Mouse (Mus musculus): ENCODE measurements around the gene Arl4c.

The Arl4c gene

GRCm38 (mm10) chr1:88701870-88702661 is at the start of gene Arl4c:
Gene Arl4c (minus strand): TSS chr1:88702221.
- peak; percentile 86 for DNase-seq

- no peak for DNase-seq
Observed at GRCm38 (mm10) chr1:88751332-88751731, 49.3 kb upstream of the Arl4c start.

- DNase-seq, result no peak
Observed at GRCm38 (mm10) chr1:88750576-88750975, 48.6 kb upstream of the Arl4c start.

- DNase-seq, result peak; percentile 29
Observed at GRCm38 (mm10) chr1:88750126-88750525, 48.1 kb upstream of the Arl4c start.

GRCm38 (mm10) chr1:88749106-88749505 is 47.1 kb upstream of the Arl4c start:
- DNase-seq, result no peak

DNA sequence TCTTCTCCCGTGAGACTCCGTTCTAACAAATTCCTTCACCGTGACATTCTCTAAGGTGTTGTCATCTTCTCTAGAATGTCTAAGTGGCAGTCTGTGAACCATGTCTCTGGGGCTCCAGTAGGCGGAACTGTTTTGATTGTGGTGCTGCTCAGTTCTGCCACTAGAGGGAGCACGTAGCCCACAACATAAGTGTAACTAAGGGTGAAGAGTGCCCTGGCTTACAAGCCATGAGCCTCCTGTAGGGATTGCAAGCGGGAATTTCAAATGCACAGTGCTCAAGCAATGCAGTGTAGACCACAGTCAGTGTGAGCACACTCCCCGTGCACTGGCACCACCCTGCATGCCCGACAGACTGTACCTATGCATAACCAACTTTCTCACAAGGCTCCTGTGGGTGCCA is 43.2 kb upstream of the Arl4c start:
- DNase-seq, result peak; percentile 84

- no peak for DNase-seq
Observed at GRCm38 (mm10) chr1:88744261-88744660, 42.2 kb upstream of the Arl4c start.

- DNase-seq, result peak; percentile 50
Observed at GRCm38 (mm10) chr1:88742372-88742771, 40.4 kb upstream of the Arl4c start.

DNA sequence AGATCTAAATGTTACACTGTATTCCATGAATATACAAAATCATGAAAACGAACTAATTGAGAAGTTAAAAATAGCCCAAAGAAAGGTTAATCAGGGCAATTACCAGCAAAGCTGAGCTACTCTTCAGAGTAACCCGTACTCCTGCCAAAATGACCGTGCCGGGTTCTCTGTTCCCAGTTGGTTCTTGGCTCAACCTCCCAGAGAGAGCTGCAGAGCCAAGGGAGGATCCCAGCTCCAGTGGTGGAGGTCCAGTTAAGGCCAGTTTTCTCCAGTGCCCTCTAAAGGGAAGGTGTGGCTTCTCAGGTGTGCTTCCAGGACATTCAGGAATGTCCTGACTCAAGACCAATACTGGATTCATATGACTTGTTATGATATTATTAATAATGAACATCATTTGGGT is 37.5 kb upstream of the Arl4c start:
- no peak for DNase-seq

GRCm38 (mm10) chr1:88738931-88739330 is 36.9 kb upstream of the Arl4c start:
- no peak for DNase-seq

GRCm38 (mm10) chr1:88729496-88729895 is 27.5 kb upstream of the Arl4c start:
- no peak for DNase-seq

DNA sequence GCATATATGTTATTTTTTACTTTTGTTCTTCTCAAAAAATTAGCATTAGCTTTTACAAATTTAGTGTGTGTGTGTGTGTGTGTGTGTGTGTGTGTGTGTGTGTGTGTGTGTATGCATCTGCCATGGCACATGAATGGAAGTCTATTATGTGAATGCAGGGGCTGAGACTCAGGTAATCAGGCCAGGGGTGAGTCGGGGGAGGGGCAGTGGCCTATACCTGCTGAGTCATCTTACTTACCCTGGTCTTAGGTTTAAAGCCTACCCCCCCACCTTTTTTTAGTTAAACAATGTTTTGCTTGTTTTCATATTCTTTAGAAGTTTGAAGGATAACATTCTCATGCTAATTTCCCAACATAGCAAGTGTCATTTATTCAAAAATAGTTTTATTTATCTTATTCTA is 25.3 kb upstream of the Arl4c start:
- DNase-seq, result no peak

- no peak for DNase-seq
Observed at GRCm38 (mm10) chr1:88725716-88726115, 23.7 kb upstream of the Arl4c start.

DNA sequence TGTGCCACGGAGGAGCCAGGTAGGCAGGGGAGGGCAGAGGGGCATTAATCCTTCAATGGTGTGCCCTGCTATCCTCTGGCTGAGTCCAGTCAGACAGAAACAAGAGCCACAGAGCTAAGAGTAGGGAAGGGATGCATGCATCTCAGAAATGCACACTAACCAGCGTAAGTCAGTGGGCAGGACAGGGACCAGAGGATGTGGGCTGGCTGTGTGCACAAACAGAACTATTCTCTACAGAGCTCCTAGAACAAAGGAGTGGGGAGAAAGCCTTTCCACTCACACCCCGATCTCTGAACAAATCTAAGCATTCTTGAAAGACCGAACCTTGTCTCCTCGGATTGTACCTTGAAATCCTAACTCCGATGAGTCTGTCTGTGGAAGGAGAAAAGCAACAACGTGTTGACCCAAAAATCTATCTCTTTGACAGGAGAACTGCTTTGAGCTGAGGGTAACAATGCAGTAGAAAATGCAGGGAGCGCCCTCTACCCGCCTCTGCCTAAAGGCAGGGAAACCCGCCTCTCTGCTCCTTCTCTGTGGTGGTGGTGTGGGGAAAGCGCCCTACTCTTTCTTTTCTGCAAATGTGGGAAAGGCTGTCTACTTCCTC is 18.7 kb upstream of the Arl4c start:
- peak; percentile 26 for DNase-seq

DNA sequence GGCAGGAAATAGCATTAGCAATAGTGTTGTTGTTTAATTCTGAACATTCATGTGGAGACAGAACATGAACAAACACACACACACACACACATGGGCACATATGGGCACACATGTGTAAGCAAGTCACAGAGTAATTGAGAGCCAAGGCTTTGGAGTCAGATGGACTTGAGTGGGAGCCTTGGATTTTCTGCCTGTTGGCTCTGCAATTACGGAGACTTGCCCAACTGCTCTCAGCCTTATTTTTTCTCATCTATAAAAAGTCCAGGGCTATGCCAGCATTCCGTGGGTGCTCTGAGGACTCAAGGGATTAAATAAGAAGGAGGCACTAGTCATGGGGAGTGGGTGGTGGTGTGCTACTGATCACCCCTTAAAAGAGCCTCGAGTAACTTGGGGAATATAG is 16.5 kb upstream of the Arl4c start:
- no peak for DNase-seq

DNA sequence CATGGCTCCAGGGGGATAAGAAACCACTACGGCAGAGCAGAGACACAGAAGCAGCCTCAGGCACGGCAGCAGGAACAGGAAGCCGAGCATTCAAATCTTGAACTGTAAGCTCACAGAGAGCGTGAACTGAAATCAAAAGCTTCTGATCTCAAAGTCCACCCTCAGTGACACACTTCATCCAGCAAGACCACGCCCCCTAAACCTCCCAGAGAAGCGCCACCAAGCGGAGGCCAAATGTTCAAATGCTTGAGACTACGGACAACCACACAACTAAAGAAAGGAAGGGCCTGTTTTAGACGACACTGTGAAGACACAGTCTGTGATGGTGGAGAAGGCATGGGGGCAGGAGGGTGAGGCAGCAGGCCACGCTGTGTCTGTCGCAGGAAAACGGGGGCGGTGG is 15.7 kb upstream of the Arl4c start:
- DNase-seq, result no peak

DNA sequence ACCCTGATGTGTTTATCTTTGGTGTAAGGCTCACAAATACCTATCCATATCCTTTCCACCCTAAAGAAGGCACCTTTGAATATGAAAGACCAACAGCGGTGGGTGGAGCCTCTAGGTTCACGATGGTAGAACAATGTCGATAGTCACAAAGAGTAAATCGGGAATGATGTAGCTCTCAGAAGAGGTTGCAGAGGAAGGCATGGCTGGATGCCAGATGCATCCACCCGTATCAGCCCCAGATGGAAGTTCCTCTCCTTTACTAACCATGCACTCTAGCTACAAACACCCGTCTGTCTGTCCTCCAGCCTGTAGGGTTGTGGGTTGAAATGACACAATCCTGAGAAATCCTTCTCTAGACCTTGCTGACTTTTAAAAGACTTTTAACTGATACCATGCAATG is 10.0 kb upstream of the Arl4c start:
- DNase-seq, result no peak

- DNase-seq, result no peak
Observed at GRCm38 (mm10) chr1:88708646-88709305, 6.8 kb upstream of the Arl4c start.

DNA sequence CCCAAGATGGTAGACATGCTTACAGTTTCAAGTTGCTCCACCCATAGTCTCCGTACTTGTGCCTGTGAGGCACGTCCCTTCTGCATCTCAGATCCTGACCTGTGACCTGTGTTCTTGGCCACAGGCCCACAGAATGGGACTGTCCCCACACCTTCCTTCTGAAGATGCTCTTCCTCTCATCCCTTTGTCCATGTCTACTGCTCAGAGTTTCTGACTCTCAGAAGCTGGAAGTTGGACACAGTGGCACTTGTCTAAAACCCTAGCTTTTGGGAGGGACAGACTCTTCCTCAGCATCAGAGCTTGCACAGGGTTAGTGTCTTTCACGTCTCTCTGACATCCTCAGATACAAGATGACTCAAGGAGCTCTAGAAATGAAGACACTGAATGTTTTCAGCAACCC is 6.2 kb upstream of the Arl4c start:
- no peak for DNase-seq

DNA sequence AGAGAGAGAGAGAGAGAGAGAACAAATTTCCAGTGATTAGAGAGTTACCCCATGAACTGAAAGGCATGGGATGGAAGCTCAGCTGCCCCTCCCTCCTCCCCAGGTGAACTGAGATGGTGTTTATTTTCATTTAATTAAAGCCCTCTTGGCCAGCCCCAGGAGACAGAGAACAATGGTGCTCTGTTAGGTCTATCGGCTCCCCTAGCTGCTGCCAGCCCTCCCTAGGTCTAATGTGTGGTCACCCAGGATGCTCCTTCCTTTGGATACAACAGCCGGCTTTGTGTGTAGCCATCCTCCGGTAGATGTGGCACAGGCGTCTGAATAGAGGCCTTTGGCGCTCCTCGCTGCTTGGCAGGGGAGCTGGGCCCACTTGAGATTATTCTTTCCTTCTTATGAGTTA is 5.5 kb upstream of the Arl4c start:
- peak; percentile 8 for DNase-seq

DNA sequence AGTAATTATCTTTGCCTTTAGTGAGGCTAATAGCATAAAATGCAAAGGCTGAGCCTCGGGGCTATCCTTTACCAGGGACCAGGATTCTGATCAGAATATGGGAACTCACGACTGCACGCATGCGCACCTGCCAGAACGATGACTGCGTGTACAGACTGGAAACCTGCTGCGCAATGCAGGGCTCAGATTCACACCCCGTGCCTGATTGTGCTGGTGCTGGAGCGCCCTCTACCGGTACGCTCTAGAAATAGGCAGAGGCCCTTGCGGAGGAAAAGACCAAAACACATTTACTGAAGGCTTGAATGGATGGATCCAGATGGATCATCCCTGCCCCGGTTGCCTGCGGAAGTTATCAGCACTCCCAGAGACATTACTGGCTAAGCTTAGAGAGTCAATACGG is 3.8 kb upstream of the Arl4c start:
- DNase-seq, result peak; percentile 94

DNA sequence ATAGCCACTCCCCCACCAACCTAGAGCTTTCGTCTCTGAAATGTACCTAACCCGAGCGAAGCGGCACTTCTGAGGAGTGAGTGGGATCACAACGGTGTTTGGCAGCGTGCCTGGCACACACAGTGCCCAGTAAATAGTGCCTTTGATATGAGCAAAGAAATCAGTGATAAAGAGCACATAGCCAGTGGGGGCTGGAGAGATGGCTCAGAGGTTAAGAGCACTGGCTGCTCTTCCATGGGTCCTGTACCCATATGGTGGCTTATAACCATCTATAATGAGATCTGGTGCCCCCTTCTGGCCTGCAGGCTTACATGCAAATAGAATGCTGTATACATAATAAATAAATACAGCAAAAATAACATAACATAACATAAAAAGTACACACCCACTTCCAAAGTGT is 3.0 kb upstream of the Arl4c start:
- DNase-seq, result peak; percentile 68

GRCm38 (mm10) chr1:88700961-88701861 is 810 bp downstream of the Arl4c start:
- peak; percentile 49 for DNase-seq

All from lung, postnatal 14 days (tissue).